Mouse (Mus musculus): Measurements from ENCODE around the gene Aco2. TPM values are rescaled to one million over a fixed set of nuclear protein-coding genes. Genes with fewer than 3 reads are reported as not detected.

Aco2 gene
- polyA plus RNA-seq, 1 experiment = 242 TPM

DNA sequence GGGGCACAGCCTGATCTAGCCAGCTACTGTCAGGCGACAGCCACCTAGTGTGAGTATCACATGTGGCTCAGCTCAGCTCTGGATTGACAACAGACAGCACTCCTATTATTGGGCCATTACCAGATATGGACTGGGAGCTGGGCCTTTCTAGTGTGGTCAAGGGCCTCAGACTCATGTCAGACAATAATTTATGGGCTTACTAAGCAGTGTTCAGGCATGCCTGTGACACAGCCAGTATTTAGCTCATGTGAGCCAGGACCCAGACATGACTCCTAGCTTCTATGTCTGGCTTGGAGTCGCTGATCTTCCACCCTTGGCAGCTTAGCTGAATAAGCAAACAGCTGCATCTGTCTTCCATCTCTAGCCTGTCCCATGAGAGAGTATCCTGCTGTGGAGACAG lies 40.4 kb downstream of the Aco2 start:
- no peak for TF ChIP-seq POLR2A (IDR thresholded peaks at IDR 0.05; ENCODE audit: borderline replicate concordance, extremely low read depth, low read depth, low read length)
- TF ChIP-seq CTCF (IDR thresholded peaks at IDR 0.05; ENCODE audit: insufficient read depth, low read length) = no peak
- WGBS = 72% methylated on average over 2 of the region's 2 CpGs
- Histone ChIP-seq H3K4me3 (replicated peaks; ENCODE audit: extremely low read depth, low read depth, low read length) (no peak overlapping the region), H3K4me1 (ENCODE audit: control insufficient read depth, insufficient read depth, low read length) (no peaks in the 10 kb centered on the region)
- no peak for DNase-seq

DNA sequence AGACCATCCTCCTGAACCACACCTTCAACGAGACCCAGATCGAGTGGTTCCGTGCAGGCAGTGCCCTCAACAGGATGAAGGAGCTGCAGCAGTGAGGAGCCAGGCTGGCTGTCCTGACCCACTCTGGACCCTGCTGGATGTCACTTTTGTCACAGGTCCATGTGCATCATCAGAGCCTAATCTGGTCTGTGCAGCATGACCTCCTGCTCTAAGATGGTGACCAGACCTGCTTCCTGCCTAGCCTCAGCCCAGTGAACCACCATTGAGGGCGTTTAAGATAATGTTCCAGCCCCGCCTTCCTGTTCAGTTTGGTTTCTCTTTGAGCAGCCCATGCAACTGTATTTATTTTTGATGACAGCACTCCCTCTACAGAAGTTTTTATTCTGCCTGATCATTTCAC lies 42.6 kb downstream of the Aco2 start:
- Histone ChIP-seq H3K4me3 (replicated peaks; ENCODE audit: extremely low read depth, low read depth, low read length) (no peak overlapping the region), H3K4me1 (ENCODE audit: control insufficient read depth, insufficient read depth, low read length) (no peaks in the 10 kb centered on the region)
- 76% methylated on average over 5 of the region's 5 CpGs for WGBS
- no peak for TF ChIP-seq POLR2A (IDR thresholded peaks at IDR 0.05; ENCODE audit: borderline replicate concordance, extremely low read depth, low read depth, low read length)
- no peak for TF ChIP-seq CTCF (IDR thresholded peaks at IDR 0.05; ENCODE audit: insufficient read depth, low read length)
- no peak for DNase-seq

DNA sequence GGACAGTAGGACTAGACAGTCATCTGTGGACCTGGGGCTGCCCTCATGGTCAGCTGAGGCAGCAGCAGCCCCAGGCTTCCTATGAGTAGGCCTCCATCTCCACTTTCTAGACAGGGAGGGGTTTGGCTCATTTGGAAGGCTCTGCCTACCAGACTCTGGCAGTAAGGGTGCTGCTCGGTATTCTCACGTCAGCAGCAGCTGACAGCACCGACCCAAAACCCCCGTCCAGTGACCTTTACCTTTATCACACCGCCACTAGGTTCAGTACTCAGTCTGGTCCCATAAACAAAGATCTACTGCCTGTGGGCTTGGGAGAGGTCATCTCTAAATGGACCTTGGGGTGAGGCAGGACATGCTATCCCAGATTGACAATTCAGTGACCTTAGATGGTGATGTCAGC lies 43.6 kb downstream of the Aco2 start:
- TF ChIP-seq CTCF (IDR thresholded peaks at IDR 0.05; ENCODE audit: insufficient read depth, low read length) (no peak), POLR2A (IDR thresholded peaks at IDR 0.05; ENCODE audit: borderline replicate concordance, extremely low read depth, low read depth, low read length) (no peak)
- no peak overlapping the region for H3K4me3 ChIP-seq (replicated peaks; ENCODE audit: extremely low read depth, low read depth, low read length)
- DNase-seq = no peak
- no peaks in the 10 kb centered on the region for H3K4me1 ChIP-seq (ENCODE audit: control insufficient read depth, insufficient read depth, low read length)
- 74% methylated on average over 5 of the region's 5 CpGs for WGBS

DNA sequence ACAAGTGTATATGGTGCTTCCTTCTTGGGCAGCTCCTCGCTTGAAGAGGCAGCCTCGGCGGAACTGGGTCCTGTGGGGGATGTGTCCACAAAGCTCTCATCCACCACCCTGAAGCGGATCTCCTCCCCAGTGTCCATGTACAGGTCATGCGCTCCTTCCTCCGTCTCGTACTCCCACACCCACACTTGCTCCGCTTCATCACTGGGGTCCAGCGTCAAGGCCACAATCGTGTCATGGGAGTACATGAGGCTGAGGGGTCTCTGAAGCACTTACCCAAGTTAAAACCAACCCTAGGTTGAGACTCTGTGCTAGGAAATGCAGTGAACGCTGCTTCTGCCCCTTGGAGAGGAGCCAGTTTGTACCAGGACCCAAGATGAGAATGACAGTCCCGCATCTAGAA lies 45.1 kb downstream of the Aco2 start:
- Histone ChIP-seq H3K4me3 (replicated peaks; ENCODE audit: extremely low read depth, low read depth, low read length) (no peak overlapping the region), H3K4me1 (ENCODE audit: control insufficient read depth, insufficient read depth, low read length) (no peaks in the 10 kb centered on the region)
- no peak for TF ChIP-seq POLR2A (IDR thresholded peaks at IDR 0.05; ENCODE audit: borderline replicate concordance, extremely low read depth, low read depth, low read length)
- no peak for TF ChIP-seq CTCF (IDR thresholded peaks at IDR 0.05; ENCODE audit: insufficient read depth, low read length)
- 88% methylated on average over 12 of the region's 12 CpGs for WGBS
- no peak for DNase-seq

DNA sequence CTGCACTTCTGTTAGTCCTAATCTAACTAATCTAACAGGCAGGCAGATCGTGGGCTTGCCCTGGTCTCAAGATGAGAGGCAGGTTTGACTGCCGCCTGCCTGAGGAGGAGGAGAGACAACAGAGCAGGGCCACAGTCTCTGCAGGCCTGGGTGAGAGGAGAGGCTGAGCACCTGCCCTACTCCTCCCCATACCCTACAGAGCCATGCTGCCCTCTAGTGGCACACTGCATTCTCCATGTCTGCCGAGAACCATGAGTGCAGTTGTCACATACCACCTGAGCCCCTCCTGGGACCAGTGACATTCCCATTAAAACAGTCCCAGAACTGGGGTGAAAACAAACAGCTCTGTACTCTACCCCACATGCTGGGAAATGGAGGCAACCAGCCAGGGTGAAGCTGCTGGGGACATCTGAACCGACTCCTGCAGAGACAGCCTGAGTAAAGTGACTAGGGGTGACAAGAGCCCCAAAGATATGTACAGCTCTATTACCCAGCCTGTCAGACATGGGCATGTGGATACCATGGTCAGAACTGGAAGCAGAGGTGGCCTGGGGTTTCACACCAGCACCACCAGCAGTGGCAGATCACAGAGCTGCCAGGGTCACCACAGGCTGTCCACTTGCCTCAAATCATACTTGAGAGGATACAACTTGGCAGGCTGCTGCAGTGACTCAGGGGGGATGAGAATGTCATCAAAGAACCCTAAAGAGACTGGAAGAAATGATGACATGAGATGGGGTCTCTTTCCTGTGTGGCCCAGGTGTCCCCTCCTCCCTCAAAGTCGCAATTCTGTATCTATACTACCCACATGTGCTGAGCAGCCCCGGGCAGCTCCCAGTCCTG lies 45.7 kb downstream of the Aco2 start:
- no peaks in the 10 kb centered on the region for H3K4me1 ChIP-seq (ENCODE audit: control insufficient read depth, insufficient read depth, low read length)
- no peak overlapping the region for H3K4me3 ChIP-seq (replicated peaks; ENCODE audit: extremely low read depth, low read depth, low read length)
- DNase-seq = peak; percentile 78
- 51% methylated on average over 6 of the region's 6 CpGs for WGBS
- TF ChIP-seq POLR2A (IDR thresholded peaks at IDR 0.05; ENCODE audit: borderline replicate concordance, extremely low read depth, low read depth, low read length) = no peak
- TF ChIP-seq CTCF (IDR thresholded peaks at IDR 0.05; ENCODE audit: insufficient read depth, low read length) = peak; percentile 98

DNA sequence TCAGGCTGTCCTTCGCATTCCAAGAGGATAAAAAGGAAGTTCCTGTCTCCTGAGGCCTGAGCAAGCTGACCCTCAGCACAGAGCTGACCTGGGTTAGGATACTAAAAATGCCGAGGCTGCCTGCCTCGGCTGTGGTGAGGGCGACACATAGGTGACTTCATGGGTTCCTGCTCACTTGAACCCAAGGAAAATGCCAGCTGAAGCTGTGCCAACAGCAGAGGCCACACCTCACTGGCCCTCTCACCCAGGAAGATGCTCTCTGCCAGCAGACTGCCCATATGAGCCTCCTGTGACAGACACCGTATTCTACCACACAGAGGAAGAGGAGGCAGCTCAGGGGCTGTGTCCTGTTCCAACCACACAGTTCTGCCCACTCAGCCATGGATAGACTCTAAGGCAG lies 47.0 kb downstream of the Aco2 start:
- WGBS = 64% methylated on average over 5 of the region's 5 CpGs
- Histone ChIP-seq H3K4me3 (replicated peaks; ENCODE audit: extremely low read depth, low read depth, low read length) (no peak overlapping the region), H3K4me1 (ENCODE audit: control insufficient read depth, insufficient read depth, low read length) (no peaks in the 10 kb centered on the region)
- TF ChIP-seq CTCF (IDR thresholded peaks at IDR 0.05; ENCODE audit: insufficient read depth, low read length) (no peak), POLR2A (IDR thresholded peaks at IDR 0.05; ENCODE audit: borderline replicate concordance, extremely low read depth, low read depth, low read length) (no peak)
- no peak for DNase-seq

DNA sequence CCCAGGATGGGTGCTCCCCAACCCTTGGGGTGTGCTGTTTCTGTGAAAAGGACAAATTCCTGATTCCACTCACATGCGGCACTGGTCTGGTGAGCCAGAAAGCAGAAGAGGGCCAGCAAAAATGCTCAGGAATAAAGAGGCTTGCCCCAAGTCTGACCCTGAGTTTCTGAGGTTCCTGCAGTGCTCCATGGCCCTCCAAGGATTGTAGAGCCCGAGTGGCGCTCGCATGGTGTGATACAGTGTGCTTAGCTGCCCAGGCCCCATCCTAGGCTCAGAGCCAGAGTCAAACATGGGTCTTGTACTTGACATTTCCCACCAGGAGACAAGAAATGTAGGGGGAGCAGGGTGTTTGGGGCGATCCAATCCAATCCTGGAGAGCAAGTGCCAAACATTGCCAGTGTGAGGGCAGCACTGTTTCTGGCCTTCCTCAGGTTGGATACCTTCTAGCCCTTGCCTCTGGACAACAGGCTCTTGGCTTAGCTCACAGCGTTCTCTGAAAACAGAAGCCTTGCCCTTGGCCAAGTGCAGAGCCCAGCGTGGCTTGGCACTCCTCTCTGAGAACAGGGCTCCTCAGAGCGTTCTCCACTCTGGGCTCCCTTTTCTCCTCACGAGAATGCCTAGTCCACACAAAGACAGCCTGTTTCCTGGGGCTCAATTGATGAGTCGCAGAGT lies 48.6 kb downstream of the Aco2 start:
- DNase-seq = no peak
- 69% methylated on average over 10 of the region's 10 CpGs for WGBS
- no peak for TF ChIP-seq POLR2A (IDR thresholded peaks at IDR 0.05; ENCODE audit: borderline replicate concordance, extremely low read depth, low read depth, low read length)
- no peak for TF ChIP-seq CTCF (IDR thresholded peaks at IDR 0.05; ENCODE audit: insufficient read depth, low read length)
- no peak overlapping the region for H3K4me3 ChIP-seq (replicated peaks; ENCODE audit: extremely low read depth, low read depth, low read length)
- H3K4me1 ChIP-seq (ENCODE audit: control insufficient read depth, insufficient read depth, low read length) = peaks cover 6% of the 10 kb centered on the region

DNA sequence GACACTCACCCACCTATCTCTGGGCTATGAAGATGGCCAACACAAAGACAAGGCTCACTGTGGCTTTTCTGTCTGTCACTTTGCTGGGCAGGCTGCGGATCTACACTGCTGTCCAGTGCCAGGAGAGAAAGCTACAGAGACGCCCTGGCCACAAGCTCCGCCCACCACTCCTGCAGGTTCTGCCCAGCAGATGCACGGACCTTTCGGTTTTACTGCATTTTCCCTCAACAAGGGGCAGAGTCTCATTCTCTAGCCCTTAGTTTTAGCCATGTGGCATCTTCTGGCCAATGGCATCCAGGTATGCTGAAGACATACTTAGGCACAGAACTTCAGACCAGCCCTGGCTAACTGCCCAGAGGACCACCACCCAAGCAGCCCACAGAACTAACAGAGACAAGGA lies 49.1 kb downstream of the Aco2 start:
- WGBS = 70% methylated on average over 5 of the region's 5 CpGs
- no peak overlapping the region for H3K4me3 ChIP-seq (replicated peaks; ENCODE audit: extremely low read depth, low read depth, low read length)
- peaks cover 6% of the 10 kb centered on the region for H3K4me1 ChIP-seq (ENCODE audit: control insufficient read depth, insufficient read depth, low read length)
- no peak for TF ChIP-seq CTCF (IDR thresholded peaks at IDR 0.05; ENCODE audit: insufficient read depth, low read length)
- TF ChIP-seq POLR2A (IDR thresholded peaks at IDR 0.05; ENCODE audit: borderline replicate concordance, extremely low read depth, low read depth, low read length) = no peak
- DNase-seq = no peak

DNA sequence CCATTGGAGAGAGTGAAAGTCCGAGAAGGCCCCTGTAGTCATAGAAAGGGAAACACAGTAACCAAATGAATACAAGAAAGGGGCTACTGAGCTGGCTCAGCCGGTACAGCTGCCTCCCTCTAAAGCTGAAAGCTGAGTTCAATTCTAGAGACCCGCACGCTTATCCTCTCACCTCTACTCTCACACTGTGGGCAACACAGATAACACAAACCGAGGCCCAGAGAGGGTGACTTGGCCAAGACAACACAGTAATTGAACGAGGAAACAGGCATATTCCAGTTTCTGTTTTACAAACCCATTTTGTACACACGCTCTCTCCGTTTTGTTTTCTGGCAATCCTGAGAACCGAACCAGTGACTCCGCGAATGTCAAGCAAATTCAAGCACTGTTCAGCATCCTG lies 52.8 kb downstream of the Aco2 start:
- WGBS = 82% methylated on average over 11 of the region's 11 CpGs
- DNase-seq = no peak
- H3K4me1 ChIP-seq (ENCODE audit: control insufficient read depth, insufficient read depth, low read length) = peaks cover 9% of the 10 kb centered on the region
- H3K4me3 ChIP-seq (replicated peaks; ENCODE audit: extremely low read depth, low read depth, low read length) = no peak overlapping the region
- no peak for TF ChIP-seq CTCF (IDR thresholded peaks at IDR 0.05; ENCODE audit: insufficient read depth, low read length)
- no peak for TF ChIP-seq POLR2A (IDR thresholded peaks at IDR 0.05; ENCODE audit: borderline replicate concordance, extremely low read depth, low read depth, low read length)
